Mouse (Mus musculus) thymus, adult 2 months (tissue): ENCODE measurements at regions not wholly inside any gene's neighbourhood (a gene's known extent, or its start where the extent isn't known, plus 50 kb on each side); places are given as distances from the start of the nearest gene placed in this dataset.

Source experiments
- DNase-seq: peaks from one replicate; pipeline ENCODE4 v3.0.0; 2021
- H3K27ac ChIP-seq: fragments of 200-500 bp; 2 replicates; pipeline ENCODE4 v1.5.1; 2012; ENCODE audit warnings: low read length, control low read depth; ENCODE audit not compliant: control insufficient read depth, insufficient read depth
- H3K27me3 ChIP-seq: fragments of 200-500 bp; 2 replicates; pipeline ENCODE4 v1.6.1; 2012; ENCODE audit warnings: mild to moderate bottlenecking, low read length, moderate library complexity, mixed read lengths; ENCODE audit not compliant: control insufficient read depth, insufficient read depth
- H3K36me3 ChIP-seq: fragments of 200-500 bp; 2 replicates; pipeline ENCODE4 v1.6.1; 2012; ENCODE audit warnings: mild to moderate bottlenecking, low read length, moderate library complexity; ENCODE audit not compliant: control insufficient read depth, insufficient read depth
- H3K4me1 ChIP-seq: fragments of 200-500 bp; replicated peaks from 2 replicates; pipeline ENCODE4 v1.6.1; 2012; ENCODE audit warnings: low read length; ENCODE audit not compliant: control insufficient read depth, insufficient read depth
- H3K4me3 ChIP-seq: fragments of 200-500 bp; 2 replicates; pipeline ENCODE4 v1.5.1; 2012; ENCODE audit warnings: mild to moderate bottlenecking, low read length, control low read depth, moderate library complexity; ENCODE audit not compliant: control insufficient read depth, insufficient read depth
- CTCF ChIP-seq: fragments of 200-500 bp; IDR thresholded peaks from 2 replicates; pipeline ENCODE4 v1.5.1; 2012; ENCODE audit warnings: mild to moderate bottlenecking, control low read depth, low read length, moderate library complexity, borderline replicate concordance; ENCODE audit not compliant: control insufficient read depth, poor library complexity, insufficient read depth; ENCODE audit errors: extremely low read depth
- POLR2A ChIP-seq: fragments of 200-500 bp; IDR thresholded peaks from 2 replicates; pipeline ENCODE4 v1.6.1; 2012; ENCODE audit warnings: mild to moderate bottlenecking, low read length, control low read depth, moderate library complexity; ENCODE audit not compliant: control insufficient read depth, poor library complexity, insufficient read depth; ENCODE audit errors: extremely low read depth
- WGBS: fragments of 180-500 bp; shearing (Covaris S2); methylation state at CpG from one replicate; pipeline ENCODE4 v1.1.7; 2018; 5-methylcytosine and 5-hydroxymethylcytosine counted together

DNA sequence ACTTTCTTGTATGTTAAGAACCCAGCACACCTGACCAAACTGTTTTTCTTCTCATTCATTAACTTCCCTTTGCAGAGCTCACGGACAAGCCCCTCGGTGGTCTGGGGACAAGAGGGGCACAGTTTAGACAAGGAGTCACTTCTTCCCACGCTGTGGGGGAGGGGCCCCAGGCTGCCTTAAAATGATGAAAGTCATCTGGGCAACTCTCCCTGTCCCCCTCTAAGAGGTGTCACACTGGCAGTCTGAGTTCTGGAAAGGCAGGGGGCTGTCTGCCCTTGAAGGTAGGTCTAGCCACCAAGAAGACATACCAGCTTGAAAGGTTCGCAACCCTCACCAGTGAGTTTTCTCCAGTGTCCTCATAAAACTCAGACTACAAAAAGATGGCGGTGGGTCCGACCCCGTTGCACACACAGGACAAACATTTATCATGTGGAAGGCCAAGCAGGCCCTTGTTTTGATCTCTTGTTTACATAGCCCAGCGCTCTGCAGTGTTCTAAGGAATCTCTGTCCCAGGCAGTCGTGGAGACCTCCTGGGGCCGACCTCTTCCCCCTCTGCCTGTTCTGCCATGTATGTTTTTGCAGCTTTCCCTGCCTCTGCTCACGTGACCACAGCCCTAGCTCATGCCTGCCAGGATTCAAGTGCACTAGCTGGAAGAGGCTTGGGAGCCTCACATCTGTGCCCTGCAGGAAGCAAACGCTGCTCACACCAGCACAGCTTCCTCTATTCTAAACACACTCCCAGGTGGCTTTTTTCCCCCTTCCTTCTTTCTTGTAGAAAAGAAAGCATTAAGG, 259.2 kb downstream of the Cxcl12 start:
- no peak for DNase-seq
- Histone ChIP-seq H3K4me3 (no peak overlapping the region), H3K27me3 (no peaks in the 10 kb centered on the region), H3K36me3 (no peaks in the 10 kb centered on the region), H3K4me1 (peaks cover 16% of the 10 kb centered on the region), H3K27ac (no peak overlapping the region)
- TF ChIP-seq CTCF (no peak), POLR2A (no peak)
- 45% methylated on average over 12 of the region's 12 CpGs for WGBS

DNA sequence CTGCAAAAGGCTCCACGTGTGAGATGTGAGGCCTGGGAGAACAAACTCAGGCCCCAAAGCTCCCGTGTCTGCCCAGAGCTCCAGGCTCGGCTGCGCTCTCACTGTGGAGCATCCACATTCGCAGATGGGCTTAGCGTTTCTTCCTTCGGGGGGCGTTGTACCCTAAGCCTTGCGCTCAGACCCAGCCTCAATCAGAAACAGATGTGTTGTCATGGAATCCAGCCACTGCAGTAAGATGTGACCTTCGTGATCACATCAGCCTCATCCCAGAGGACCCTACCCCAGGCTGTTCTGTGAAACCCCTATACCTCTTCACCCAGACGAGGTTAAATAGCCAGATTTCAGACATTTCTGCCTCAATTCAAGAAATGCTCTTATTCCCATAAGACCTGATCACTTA, 260.1 kb downstream of the Cxcl12 start:
- 94% methylated on average over 11 of the region's 11 CpGs for WGBS
- no peaks in the 10 kb centered on the region for H3K27me3 ChIP-seq
- no peak overlapping the region for H3K4me3 ChIP-seq
- DNase-seq = no peak
- peaks cover 18% of the 10 kb centered on the region for H3K4me1 ChIP-seq
- TF ChIP-seq CTCF (no peak), POLR2A (no peak)
- no peak overlapping the region for H3K27ac ChIP-seq
- no peaks in the 10 kb centered on the region for H3K36me3 ChIP-seq

DNA sequence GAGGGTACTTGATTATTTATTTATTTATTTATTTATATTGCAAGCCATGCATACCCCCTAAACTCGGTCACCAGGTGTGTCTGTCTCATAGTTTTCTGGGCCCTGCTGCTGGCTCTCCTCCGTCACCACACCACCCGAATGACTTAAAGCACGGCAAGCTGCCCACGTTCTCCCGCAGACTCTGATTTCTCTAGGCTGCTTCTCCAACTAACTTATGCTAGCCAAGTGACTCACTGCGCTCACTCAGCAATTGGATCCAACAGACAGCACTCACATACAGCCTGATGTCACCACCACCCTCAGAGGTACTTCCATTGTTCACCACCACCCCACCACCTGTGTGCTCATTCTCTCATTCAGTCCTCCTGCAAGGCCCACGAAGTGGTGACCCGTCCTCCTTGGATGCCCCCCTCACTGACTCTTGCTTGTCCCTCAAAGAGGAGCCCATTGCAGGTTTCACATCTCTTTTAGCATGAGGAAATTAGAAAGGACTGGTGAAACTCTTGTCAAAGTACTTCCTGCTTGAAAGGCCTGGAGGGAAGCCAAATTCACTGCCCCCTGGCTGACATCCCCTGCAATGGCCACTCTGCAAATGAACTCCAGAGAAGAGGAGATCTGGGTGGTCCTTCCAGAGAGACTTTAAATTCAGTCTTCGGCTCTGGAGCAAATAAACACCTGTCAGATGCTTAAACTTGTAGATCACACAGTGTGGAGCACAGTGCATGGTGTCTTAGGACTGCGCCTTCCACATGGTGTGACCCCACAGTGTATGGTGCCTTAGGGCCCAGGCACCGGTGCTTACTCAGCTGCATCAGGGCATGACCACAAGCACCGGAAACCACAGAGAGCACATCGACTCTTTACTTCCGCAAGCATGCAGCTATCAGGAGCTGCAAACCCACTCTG, 262.8 kb downstream of the Cxcl12 start:
- no peaks in the 10 kb centered on the region for H3K27me3 ChIP-seq
- H3K4me3 ChIP-seq = no peak overlapping the region
- H3K27ac ChIP-seq = no peak overlapping the region
- DNase-seq = peak; percentile 78
- H3K36me3 ChIP-seq = no peaks in the 10 kb centered on the region
- WGBS = 53% methylated on average over 15 of the region's 15 CpGs
- TF ChIP-seq CTCF (no peak), POLR2A (no peak)
- H3K4me1 ChIP-seq = peaks cover 18% of the 10 kb centered on the region

DNA sequence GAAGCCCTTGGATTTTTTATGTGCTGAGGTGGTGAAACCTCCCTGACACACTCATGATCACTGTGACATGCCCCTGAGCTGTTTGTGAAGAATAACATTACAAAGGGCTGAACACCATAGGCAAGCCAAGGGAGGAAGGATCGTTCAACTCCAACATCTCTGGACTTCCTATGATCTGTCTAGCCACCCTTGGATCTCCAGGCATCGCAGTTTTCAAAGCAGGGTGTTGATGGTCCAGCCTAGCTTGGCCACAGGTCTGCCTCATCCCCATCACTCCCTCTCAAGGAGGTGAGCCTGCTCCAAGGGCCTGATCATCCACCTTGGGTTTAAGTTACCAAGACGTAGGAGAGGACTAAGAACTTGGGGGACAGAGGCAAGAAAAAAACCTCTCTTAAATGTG, 268.5 kb downstream of the Cxcl12 start:
- no peaks in the 10 kb centered on the region for H3K27me3 ChIP-seq
- no peaks in the 10 kb centered on the region for H3K36me3 ChIP-seq
- no peak for DNase-seq
- peaks cover 4% of the 10 kb centered on the region; the same call in 1 of the 2 replicates for H3K4me1 ChIP-seq
- no peak overlapping the region for H3K27ac ChIP-seq
- H3K4me3 ChIP-seq = no peak overlapping the region
- 98% methylated on average over 3 of the region's 3 CpGs for WGBS
- no peak for TF ChIP-seq CTCF
- TF ChIP-seq POLR2A = no peak

DNA sequence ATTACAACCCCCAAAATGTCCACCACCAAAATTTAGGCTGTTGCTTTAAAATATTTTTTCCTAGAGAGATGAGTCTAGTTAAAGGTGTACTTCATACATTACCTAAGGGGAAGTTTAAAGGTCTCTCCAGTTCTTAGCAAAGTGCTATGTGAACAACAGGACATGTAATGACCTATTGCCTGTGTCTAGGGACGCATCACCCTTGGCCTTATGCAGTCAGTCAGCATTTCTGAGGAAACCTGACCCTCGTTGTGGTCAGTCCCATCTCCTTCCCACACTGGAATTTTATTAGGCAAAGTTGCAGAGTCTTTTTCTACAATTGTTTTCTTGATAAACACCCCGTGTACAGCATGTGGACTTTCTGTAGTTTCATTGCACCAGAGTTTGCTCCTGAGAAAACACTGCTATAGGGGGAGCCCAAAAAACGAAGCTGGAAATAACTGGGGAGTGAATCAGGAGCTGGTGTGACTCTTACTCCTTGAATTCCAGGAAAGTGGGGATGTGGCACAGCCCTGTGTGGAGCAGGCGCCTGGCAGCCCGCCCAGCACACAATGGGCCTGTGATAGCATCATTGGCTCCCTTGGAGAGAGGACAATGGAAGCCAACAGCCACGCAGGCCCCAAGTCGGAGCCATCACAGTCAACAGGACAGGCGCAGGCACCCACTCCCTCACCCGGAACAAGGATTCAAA, 269.2 kb downstream of the Cxcl12 start:
- H3K27ac ChIP-seq = no peak overlapping the region
- 0 out of 2 replicates have a peak, but pooled peaks cover 2% of the 10 kb centered on the region for H3K4me1 ChIP-seq
- H3K4me3 ChIP-seq = no peak overlapping the region
- no peaks in the 10 kb centered on the region for H3K36me3 ChIP-seq
- TF ChIP-seq POLR2A = no peak
- no peak for TF ChIP-seq CTCF
- DNase-seq = no peak
- no peaks in the 10 kb centered on the region for H3K27me3 ChIP-seq
- 88% methylated on average over 10 of the region's 10 CpGs for WGBS

DNA sequence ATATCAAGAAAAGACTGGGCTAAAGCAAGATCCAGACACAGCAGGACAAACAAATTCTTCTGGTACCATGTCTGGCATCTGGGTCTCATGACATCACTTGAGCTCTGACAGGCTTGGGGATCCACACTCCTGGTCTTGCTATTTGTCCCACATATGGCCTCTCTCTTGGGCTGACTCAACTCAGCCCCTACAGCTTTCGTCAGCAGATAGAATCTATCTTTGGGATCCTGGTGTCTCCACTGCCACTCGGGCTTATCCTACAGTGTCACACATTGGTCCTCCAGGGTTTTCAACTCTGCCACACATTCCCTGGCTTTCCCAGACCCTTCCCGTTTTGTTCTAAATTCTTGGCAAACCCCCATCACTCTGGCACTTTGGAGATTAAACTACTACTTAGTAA, 280.3 kb downstream of the Cxcl12 start:
- Histone ChIP-seq H3K27ac (no peak overlapping the region; the same call in 1 of the 2 replicates), H3K4me3 (no peak overlapping the region), H3K4me1 (no peaks in the 10 kb centered on the region), H3K27me3 (no peaks in the 10 kb centered on the region), H3K36me3 (no peaks in the 10 kb centered on the region)
- WGBS = over 99% methylated on average over 3 of the region's 3 CpGs
- TF ChIP-seq CTCF (no peak), POLR2A (no peak)
- no peak for DNase-seq
